Comparison of ENCODE assay signal across 4 mouse cellular contexts in genomic region chr5:117515861-117516260, GRCm38 (mm10).
"Had no signal": no experiment of that assay in that cellular context is flagged by ENCODE, and none has a peak within 500 bp of the region (broad histone marks: within the 10 kb centered on the region; RNA-seq: fewer than 3 reads in every experiment).

No protein-coding gene starts in this region.

- DNase-seq: gastrocnemius, postnatal 25 days; heart, adult 11 months; heart, adult 2 months; kidney, adult 11 months had no signal
